Mouse (Mus musculus): ENCODE results near the gene Hoxc6.
A peak's percentile ranks its signal among the peaks of the same experiment; 100 is the strongest.

Hoxc6 gene

GRCm38 (mm10) chr15:102967511-102968397 is 30.3 kb upstream of the Hoxc6 start:
- no peak for DNase-seq (ENCODE audit: low spot score in 2 of 2)

- no peak for DNase-seq (ENCODE audit: low spot score in 2 of 2)
These were observed 28.8 kb upstream of the Hoxc6 start for GRCm38 (mm10) chr15:102969296-102969695.

- DNase-seq (ENCODE audit: low spot score in 2 of 2): no peak
These were observed 27.3 kb upstream of the Hoxc6 start for GRCm38 (mm10) chr15:102970740-102971139.

- DNase-seq (ENCODE audit: low spot score in 2 of 2): no peak
These were observed 25.8 kb upstream of the Hoxc6 start for GRCm38 (mm10) chr15:102972254-102972653.

- DNase-seq (ENCODE audit: low spot score in 2 of 2): no peak
These were observed 25.3 kb upstream of the Hoxc6 start for GRCm38 (mm10) chr15:102972753-102973152.

- DNase-seq (ENCODE audit: low spot score in 2 of 2): no peak
These were observed 23.0 kb upstream of the Hoxc6 start for GRCm38 (mm10) chr15:102975034-102975433.

- no peak for DNase-seq (ENCODE audit: low spot score in 2 of 2)
These were observed 22.4 kb upstream of the Hoxc6 start for GRCm38 (mm10) chr15:102975688-102976111.

- no peak for DNase-seq (ENCODE audit: low spot score in 2 of 2)
These were observed 21.9 kb upstream of the Hoxc6 start, which contains the start of gene Hoxc9 for GRCm38 (mm10) chr15:102976171-102976570. Hoxc9 (plus strand) TSS chr15:102976439.

GRCm38 (mm10) chr15:102976631-102977422 is 21.2 kb upstream of the Hoxc6 start:
- DNase-seq (ENCODE audit: low spot score in 2 of 2): no peak

GRCm38 (mm10) chr15:102977423-102977974 is 20.6 kb upstream of the Hoxc6 start:
- no peak for DNase-seq (ENCODE audit: low spot score in 2 of 2)

- no peak for DNase-seq (ENCODE audit: low spot score in 2 of 2)
These were observed 19.2 kb upstream of the Hoxc6 start for GRCm38 (mm10) chr15:102978615-102979515.

GRCm38 (mm10) chr15:102979936-102980335 is 18.1 kb upstream of the Hoxc6 start:
- no peak for DNase-seq (ENCODE audit: low spot score in 2 of 2)

- DNase-seq (ENCODE audit: low spot score in 2 of 2): no peak
These were observed 17.7 kb upstream of the Hoxc6 start for GRCm38 (mm10) chr15:102980352-102980751.

- no peak for DNase-seq (ENCODE audit: low spot score in 2 of 2)
These were observed 17.1 kb upstream of the Hoxc6 start for GRCm38 (mm10) chr15:102980912-102981311.

GRCm38 (mm10) chr15:102981379-102982288 is 16.4 kb upstream of the Hoxc6 start:
- no peak for DNase-seq (ENCODE audit: low spot score in 2 of 2)

GRCm38 (mm10) chr15:102983716-102984115 is 14.3 kb upstream of the Hoxc6 start:
- no peak for DNase-seq (ENCODE audit: low spot score in 2 of 2)

- DNase-seq (ENCODE audit: low spot score in 2 of 2): no peak
These were observed 13.5 kb upstream of the Hoxc6 start for GRCm38 (mm10) chr15:102984521-102984920.

- no peak for DNase-seq (ENCODE audit: low spot score in 2 of 2)
These were observed 13.1 kb upstream of the Hoxc6 start for GRCm38 (mm10) chr15:102984925-102985324.

GRCm38 (mm10) chr15:102987124-102987833 is 10.8 kb upstream of the Hoxc6 start:
- DNase-seq (ENCODE audit: low spot score in 2 of 2): peak; percentile 76 to 85

- no peak for DNase-seq (ENCODE audit: low spot score in 2 of 2)
These were observed 10.0 kb upstream of the Hoxc6 start for GRCm38 (mm10) chr15:102988078-102988477.
